8 mouse cellular contexts compared by ENCODE assay signal in the genomic region with DNA sequence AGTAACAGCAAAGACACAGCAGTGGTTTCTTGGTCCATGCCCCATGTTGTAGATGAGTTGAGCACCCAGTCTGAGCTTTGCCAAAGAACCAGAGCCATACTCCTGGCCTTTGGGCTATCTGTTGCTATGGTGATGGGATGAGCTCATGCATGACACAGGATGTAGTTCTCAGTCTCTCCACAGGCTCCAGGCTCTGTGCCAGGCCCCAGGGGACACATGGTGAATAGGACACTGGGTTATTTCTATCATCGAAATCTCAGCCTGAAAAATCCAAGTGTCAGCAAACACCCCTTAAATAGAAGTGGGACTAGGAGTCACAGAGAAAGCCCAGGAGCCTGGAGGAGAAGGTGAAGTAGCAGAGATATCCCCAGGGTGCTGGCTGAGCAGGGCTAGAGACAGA. TPM values are rescaled to one million over a fixed set of nuclear protein-coding genes. Genes with fewer than 3 reads are reported as not detected.
DNase-seq lines count a peak whose midpoint lies in the region; ATAC-seq lines count a peak whose summit lies in the region.

No protein-coding gene starts in this region.

- H3K27me3 ChIP-seq in liver, embryonic 12.5 days (replicated peaks): peaks cover 17% of the 10 kb centered on the region

- H3K4me2 ChIP-seq in liver, embryonic 12.5 days: no peak overlapping the region

- 34% methylated on average over 1 of the region's 1 CpGs for WGBS in liver, embryonic 12.5 days (ENCODE audit: insufficient replicate concordance)

- no peak overlapping the region for H3K9ac ChIP-seq in liver, embryonic 12.5 days

- H3K9me3 ChIP-seq in liver, embryonic 12.5 days (replicated peaks): no peaks in the 10 kb centered on the region

- no peak for ATAC-seq in liver, embryonic 12.5 days

- no peaks in the 10 kb centered on the region for H3K36me3 ChIP-seq in liver, embryonic 12.5 days

- no peaks in the 10 kb centered on the region for H3K4me1 ChIP-seq in liver, embryonic 12.5 days

- peak; percentile 2 for DNase-seq in liver
- peak; percentile 80 for DNase-seq in adrenal gland, adult 2 months
- DNase-seq in gastrocnemius, adult 18-20 months (ENCODE audit: low spot score): peak; percentile 75
- peak; percentile 84 for DNase-seq in kidney, postnatal 10 days
- DNase-seq in testis, postnatal 14 days (ENCODE audit: low spot score): peak; percentile 48
- DNase-seq in left cerebral cortex, adult 18-20 months (ENCODE audit: low spot score in 2 of 2): no peak
- DNase-seq in spleen, postnatal 36 days (ENCODE audit: low spot score in 2 of 2): no peak

- no peak overlapping the region for H3K27ac ChIP-seq in liver, embryonic 12.5 days

- H3K4me3 ChIP-seq in liver, embryonic 12.5 days: no peak overlapping the region

RNA-seq across cellular contexts. Expression of a gene that starts 50.6 kb away (rescaled TPM):
- 26.3 and 29.4 TPM in 2 replicates for polyA plus RNA-seq in liver, embryonic 12.5 days (2016; fragmentation: Nextera tagmentation; extraction: Ambion mirVana)
- 10 to 100 TPM; 28.6 to 33.0 TPM for total RNA-seq in adrenal gland, adult 2 months (2021)
- 62.7 and 66.8 TPM in 2 replicates for polyA plus RNA-seq in adrenal gland, adult 2 months (2012; rRNA removed)
- total RNA-seq in gastrocnemius, adult 18-20 months (2021): 1 to 10 TPM; 2.2 to 2.7 TPM
- 10 to 100 TPM; 25.6 to 27.6 TPM for total RNA-seq in left cerebral cortex, adult 18-20 months (2021)

Comparison
In these comparisons a context has a peak if more than half of its experiments do, and no peak if none do; other contexts are left out.
1. DNase-seq: peak in liver (single experiment), adrenal gland, adult 2 months (single experiment), gastrocnemius, adult 18-20 months (single experiment), kidney, postnatal 10 days (single experiment) and testis, postnatal 14 days (single experiment); none in left cerebral cortex, adult 18-20 months (0 of 2) and spleen, postnatal 36 days (0 of 2).
2. RNA of a gene that starts 50.6 kb away (total RNA-seq): 28.6 to 33.0 TPM in adrenal gland, adult 2 months and 25.6 to 27.6 TPM in left cerebral cortex, adult 18-20 months; 2.2 to 2.7 TPM in gastrocnemius, adult 18-20 months; every median in the first group is over 4 times any median in the second.